Mouse (Mus musculus) CH12.LX (cell line): ENCODE results near the gene Wnt11.

Experiments used
- CTCF ChIP-seq, 2 experiments: IDR thresholded peaks in 1 of 2; conservative IDR thresholded peaks in 1 of 2; 2 replicates each; pipeline ENCODE4 v1.5.1; 2011 to 2012; ENCODE audit warnings: low read depth in 2 of 2, low read length in 2 of 2, improper control_type of control experiment in 1 of 2, inconsistent platforms in 1 of 2, mild to moderate bottlenecking in 1 of 2, moderate library complexity in 1 of 2
- ELF1 ChIP-seq: IDR thresholded peaks from 2 replicates; pipeline ENCODE4 v1.6.1; 2014; ENCODE audit warnings: low read depth, mild to moderate bottlenecking, inconsistent platforms, low read length, improper control_type of control experiment
- EP300 ChIP-seq: IDR thresholded peaks from 2 replicates; pipeline ENCODE4 v1.6.1; 2011; ENCODE audit warnings: low read length, improper control_type of control experiment
- POLR2A ChIP-seq: IDR thresholded peaks from 2 replicates; pipeline ENCODE4 v1.6.1; 2011; ENCODE audit warnings: low read depth, mild to moderate bottlenecking, improper control_type of control experiment, low read length
- RCOR1 ChIP-seq: conservative IDR thresholded peaks from 2 replicates; pipeline ENCODE4 v1.6.1; 2012; ENCODE audit warnings: low read depth, mild to moderate bottlenecking, inconsistent platforms, low read length, improper control_type of control experiment
- SMC3 ChIP-seq: IDR thresholded peaks from 2 replicates; pipeline ENCODE4 v1.6.1; 2011; ENCODE audit warnings: low read depth, low read length, improper control_type of control experiment
- TBP ChIP-seq: conservative IDR thresholded peaks from 2 replicates; pipeline ENCODE4 v1.6.1; 2011; ENCODE audit warnings: low read depth, low read length, improper control_type of control experiment
- TCF12 ChIP-seq: IDR thresholded peaks from 2 replicates; pipeline ENCODE4 v1.6.1; 2014; ENCODE audit warnings: low read depth, mild to moderate bottlenecking, inconsistent platforms, low read length, improper control_type of control experiment
- USF2 ChIP-seq: conservative IDR thresholded peaks from 2 replicates; pipeline ENCODE4 v1.6.1; 2011; ENCODE audit warnings: low read depth, low read length, improper control_type of control experiment
- ZKSCAN1 ChIP-seq: IDR thresholded peaks from 2 replicates; pipeline ENCODE4 v1.6.1; 2012; ENCODE audit warnings: low read depth, inconsistent platforms, low read length, improper control_type of control experiment, borderline replicate concordance

- TF ChIP-seq RCOR1 (no peak), TBP (no peak), POLR2A (no peak), TCF12 (no peak), EP300 (no peak), SMC3 (no peak), CTCF (conservative IDR thresholded peaks at IDR 0.05 in 1 of 2, IDR thresholded peaks at IDR 0.05 in 1 of 2; ENCODE audit: low read depth in 2 of 2, low read length in 2 of 2) (no peak), USF2 (no peak), ELF1 (no peak), ZKSCAN1 (no peak)
These were observed 12.0 kb upstream of the Wnt11 start for GRCm38 (mm10) chr7:98822881-98823280.
